Mouse (Mus musculus) heart, adult 2 months (tissue): ENCODE results near the gene Tuba3a.

Experiments used
- CTCF ChIP-seq: fragments of 200-600 bp; IDR thresholded peaks from 2 replicates; pipeline ENCODE4 v1.8.1; 2022; ENCODE audit warnings: antibody characterized with exemption, mild to moderate bottlenecking, moderate library complexity
- EP300 ChIP-seq: fragments of 200-500 bp; IDR thresholded peaks from 2 replicates; pipeline ENCODE4 v1.6.1; 2011; ENCODE audit warnings: low read depth, low read length, control low read depth; ENCODE audit not compliant: insufficient read depth
- POLR2A ChIP-seq: fragments of 200-500 bp; IDR thresholded peaks from 2 replicates; pipeline ENCODE4 v1.6.1; 2011; ENCODE audit warnings: mild to moderate bottlenecking, low read depth, low read length, control low read depth; ENCODE audit not compliant: insufficient read depth

- no peak for TF ChIP-seq POLR2A
- TF ChIP-seq CTCF: no peak
- TF ChIP-seq EP300: no peak
Observed at GRCm38 (mm10) chr6:125320323-125320722, 34.5 kb upstream of the Tuba3a start, which contains the start of gene Scnn1a.
